Mouse (Mus musculus) C2C12 (cell line): ENCODE data around the gene Snapin.
A peak's percentile ranks its signal among the peaks of the same experiment; 100 is the strongest.

ENCODE experiments used
- CTCF ChIP-seq: IDR thresholded peaks from one replicate; pipeline ENCODE4 v1.5.1; 2011; ENCODE audit not compliant: control insufficient read depth, insufficient read depth, insufficient read length
- MAX ChIP-seq: IDR thresholded peaks from one replicate; pipeline ENCODE4 v1.6.1; 2011; ENCODE audit warnings: mild to moderate bottlenecking, control low read depth
- MYOD1 ChIP-seq: IDR thresholded peaks from one replicate; pipeline ENCODE4 v1.6.1; 2011; ENCODE audit warnings: low read depth; ENCODE audit not compliant: control insufficient read depth, insufficient read length

DNA sequence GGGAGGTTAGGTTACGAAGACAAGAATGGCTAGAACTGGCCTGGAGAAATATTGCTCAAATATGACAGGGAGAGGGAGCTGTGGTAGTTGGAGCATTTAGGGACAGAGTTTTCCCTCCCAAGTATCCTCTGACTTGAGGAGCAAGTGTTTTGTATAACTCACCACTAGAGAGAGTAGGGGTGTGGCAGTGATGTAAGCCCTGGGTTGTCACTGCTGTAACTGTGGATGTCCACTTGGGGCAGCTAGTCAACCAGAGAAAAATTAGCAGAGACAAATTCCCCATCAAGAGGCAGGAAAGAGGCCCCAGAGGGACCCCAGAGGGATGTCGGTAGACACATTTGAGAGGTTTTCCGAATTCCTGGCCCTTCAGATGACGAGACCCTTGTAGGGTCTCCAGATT, 34.6 kb upstream of the Snapin start:
- TF ChIP-seq CTCF (peak; percentile 72), MYOD1 (no peak), MAX (peak; percentile 49)
